Mouse (Mus musculus): ENCODE data around the gene Nav1. TPM values are rescaled to one million over a fixed set of nuclear protein-coding genes. Genes with fewer than 3 reads are reported as not detected.

Nav1 gene
- total RNA-seq, 2 experiments from 2014 or later: 2.0 to 15.7 TPM

- ATAC-seq (replicated peaks; ENCODE audit: poor library complexity): no peak
These were observed 83.1 kb downstream of the Nav1 start for GRCm38 (mm10) chr1:135523780-135524517.

- ATAC-seq (replicated peaks; ENCODE audit: poor library complexity): no peak
These were observed 83.8 kb downstream of the Nav1 start for GRCm38 (mm10) chr1:135523344-135523743.

GRCm38 (mm10) chr1:135520550-135521168 is 86.4 kb downstream of the Nav1 start:
- no peak for ATAC-seq (replicated peaks; ENCODE audit: poor library complexity)

GRCm38 (mm10) chr1:135518661-135519060 is 88.4 kb downstream of the Nav1 start:
- ATAC-seq (replicated peaks; ENCODE audit: poor library complexity): no peak

GRCm38 (mm10) chr1:135517469-135517868 is 89.6 kb downstream of the Nav1 start:
- ATAC-seq (replicated peaks; ENCODE audit: poor library complexity): no peak

- peak; percentile 96 for ATAC-seq (replicated peaks; ENCODE audit: poor library complexity)
These were observed 90.4 kb downstream of the Nav1 start for GRCm38 (mm10) chr1:135516511-135517305.

- no peak for ATAC-seq (replicated peaks; ENCODE audit: poor library complexity)
These were observed 91.4 kb downstream of the Nav1 start for GRCm38 (mm10) chr1:135515633-135516238.

- ATAC-seq (replicated peaks; ENCODE audit: poor library complexity): no peak
These were observed 92.0 kb downstream of the Nav1 start for GRCm38 (mm10) chr1:135514913-135515632.

- ATAC-seq (replicated peaks; ENCODE audit: poor library complexity): no peak
These were observed 93.0 kb downstream of the Nav1 start for GRCm38 (mm10) chr1:135514046-135514445.

- ATAC-seq (replicated peaks; ENCODE audit: poor library complexity): no peak
These were observed 93.6 kb downstream of the Nav1 start for GRCm38 (mm10) chr1:135513464-135513863.

GRCm38 (mm10) chr1:135510346-135510977 is 96.6 kb downstream of the Nav1 start:
- peak; percentile 59 for ATAC-seq (replicated peaks; ENCODE audit: poor library complexity)

- peak; percentile 49; the same call in 1 of the 2 replicates for ATAC-seq (replicated peaks; ENCODE audit: poor library complexity)
These were observed 97.7 kb downstream of the Nav1 start for GRCm38 (mm10) chr1:135509145-135510084.

- no peak for ATAC-seq (replicated peaks; ENCODE audit: poor library complexity)
These were observed 98.8 kb downstream of the Nav1 start for GRCm38 (mm10) chr1:135508349-135508634.

GRCm38 (mm10) chr1:135507572-135508348 is 99.3 kb downstream of the Nav1 start:
- 0 out of 2 replicates have a peak, but pooled peaks have one; percentile 15 for ATAC-seq (replicated peaks; ENCODE audit: poor library complexity)

GRCm38 (mm10) chr1:135505499-135505898 is 101.6 kb downstream of the Nav1 start:
- ATAC-seq (replicated peaks; ENCODE audit: poor library complexity): no peak

- ATAC-seq (replicated peaks; ENCODE audit: poor library complexity): no peak
These were observed 103.7 kb downstream of the Nav1 start for GRCm38 (mm10) chr1:135503436-135503835.

- no peak for ATAC-seq (replicated peaks; ENCODE audit: poor library complexity)
These were observed 104.3 kb downstream of the Nav1 start for GRCm38 (mm10) chr1:135502750-135503149.

- no peak for ATAC-seq (replicated peaks; ENCODE audit: poor library complexity)
These were observed 105.0 kb downstream of the Nav1 start for GRCm38 (mm10) chr1:135502135-135502534.
